Mouse (Mus musculus) midbrain, embryonic 11.5 days (tissue): ENCODE measurements around the gene Alcam. TPM values are rescaled to one million over a fixed set of nuclear protein-coding genes. Genes with fewer than 3 reads are reported as not detected.

ENCODE experiments used
- ATAC-seq: fragments of 200-750 bp; cut with Nextera tagmentation; 2 replicates; pipeline ENCODE4 v1.8.0; 2017; ENCODE audit warnings: moderate TSS enrichment, moderate library complexity; ENCODE audit not compliant: low FRiP score
- DNase-seq: peaks from one replicate; pipeline ENCODE4 v3.0.0; 2015; ENCODE audit warnings: low spot score; ENCODE audit errors: missing footprints
- H3K27ac ChIP-seq: fragments of 300-500 bp; sonication (generic); 2 replicates; pipeline ENCODE4 v1.5.1; 2014; ENCODE audit warnings: low read depth, low read length
- H3K27me3 ChIP-seq: fragments of 300-500 bp; sonication (generic); 2 replicates; pipeline ENCODE4 v1.6.1; 2014; ENCODE audit warnings: mild to moderate bottlenecking, low read length, moderate library complexity, mixed read lengths; ENCODE audit not compliant: control insufficient read depth, insufficient read depth
- H3K36me3 ChIP-seq: fragments of 300-500 bp; sonication (generic); 2 replicates; pipeline ENCODE4 v1.6.1; 2014; ENCODE audit warnings: mild to moderate bottlenecking, low read length, moderate library complexity, mixed read lengths; ENCODE audit not compliant: control insufficient read depth, insufficient read depth
- H3K4me1 ChIP-seq: fragments of 300-500 bp; sonication (generic); 2 replicates; pipeline ENCODE4 v1.6.1; 2014; ENCODE audit warnings: low read length; ENCODE audit not compliant: control insufficient read depth, insufficient read depth
- H3K4me2 ChIP-seq: fragments of 300-500 bp; sonication (generic); 2 replicates; pipeline ENCODE4 v1.6.1; 2014; ENCODE audit warnings: mild to moderate bottlenecking, moderate library complexity
- H3K4me3 ChIP-seq: fragments of 300-500 bp; sonication (generic); 2 replicates; pipeline ENCODE4 v1.5.1; 2014; ENCODE audit warnings: low read depth, low read length
- H3K9ac ChIP-seq: fragments of 300-500 bp; sonication (generic); 2 replicates; pipeline ENCODE4 v1.6.1; 2014; ENCODE audit warnings: low read length
- H3K9me3 ChIP-seq: fragments of 300-500 bp; sonication (generic); 2 replicates; pipeline ENCODE4 v1.6.1; 2016; ENCODE audit warnings: low read length; ENCODE audit not compliant: control insufficient read depth
- WGBS: fragments of 180-500 bp; shearing (Covaris S2); extraction: QIAGEN DNeasy Blood & Tissue Kit; methylation state at CpG from one replicate; pipeline ENCODE4 v1.1.7; 2014; 5-methylcytosine and 5-hydroxymethylcytosine counted together
- polyA plus RNA-seq: library from polyadenylated mRNA; unstranded; fragments of >200 nt; fragmentation: Nextera tagmentation; extraction: Ambion mirVana; gene quantifications from 2 replicates; pipeline ENCODE4 v1.2.1, GENCODE M21; 2014

The Alcam gene
- polyA plus RNA-seq, 1 experiment from 2014 or later, result 44.2 TPM

DNA sequence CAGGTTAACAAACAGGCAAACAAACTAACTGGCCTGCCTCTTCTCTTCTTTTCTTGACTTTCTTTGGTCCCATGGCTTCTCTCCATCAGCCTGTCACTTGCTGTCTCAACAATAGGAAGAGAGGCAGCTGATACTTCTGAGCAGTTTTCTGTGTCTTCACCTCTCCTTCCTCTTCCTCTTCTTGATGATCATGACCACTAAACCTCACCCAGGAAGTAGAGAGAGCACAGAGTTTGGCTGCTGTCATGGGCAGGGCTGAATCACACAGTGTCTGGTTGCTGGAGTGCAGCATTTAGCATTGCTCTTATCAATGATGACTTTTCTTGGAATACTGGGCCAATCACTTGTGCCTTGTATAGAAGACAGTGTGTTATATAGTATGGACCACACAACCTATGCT is 14.6 kb upstream of the Alcam start:
- Histone ChIP-seq H3K36me3 (no peaks in the 10 kb centered on the region), H3K27ac (no peak overlapping the region), H3K4me2 (no peak overlapping the region), H3K27me3 (no peaks in the 10 kb centered on the region), H3K9me3 (no peaks in the 10 kb centered on the region), H3K9ac (no peak overlapping the region), H3K4me3 (no peak overlapping the region), H3K4me1 (no peaks in the 10 kb centered on the region)
- ATAC-seq (no peak), DNase-seq (no peak)

DNA sequence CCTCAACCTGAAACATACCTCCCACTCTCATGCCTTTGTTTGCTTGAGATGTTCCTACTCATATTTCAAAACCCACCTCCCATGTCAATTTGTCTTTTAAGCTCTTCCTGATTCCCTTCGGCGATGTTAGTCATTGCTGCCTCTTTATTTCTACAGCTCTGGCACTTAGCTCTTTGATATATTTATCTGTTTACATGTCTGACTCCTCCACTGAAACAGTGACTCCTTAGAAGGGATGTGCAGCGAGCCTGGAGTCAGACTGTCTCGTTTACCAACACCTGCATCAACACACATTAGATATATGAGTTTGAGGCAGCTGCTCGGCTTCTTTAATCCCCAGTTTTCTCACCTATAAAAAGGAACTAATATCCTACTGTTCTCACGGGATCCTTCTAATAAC is 12.9 kb upstream of the Alcam start:
- Histone ChIP-seq H3K27ac (no peak overlapping the region), H3K36me3 (no peaks in the 10 kb centered on the region), H3K27me3 (no peaks in the 10 kb centered on the region), H3K9me3 (no peaks in the 10 kb centered on the region), H3K9ac (no peak overlapping the region), H3K4me1 (no peaks in the 10 kb centered on the region), H3K4me2 (no peak overlapping the region), H3K4me3 (no peak overlapping the region)
- DNase-seq (no peak), ATAC-seq (no peak)
- 86% methylated on average over 6 of the region's 6 CpGs for WGBS

DNA sequence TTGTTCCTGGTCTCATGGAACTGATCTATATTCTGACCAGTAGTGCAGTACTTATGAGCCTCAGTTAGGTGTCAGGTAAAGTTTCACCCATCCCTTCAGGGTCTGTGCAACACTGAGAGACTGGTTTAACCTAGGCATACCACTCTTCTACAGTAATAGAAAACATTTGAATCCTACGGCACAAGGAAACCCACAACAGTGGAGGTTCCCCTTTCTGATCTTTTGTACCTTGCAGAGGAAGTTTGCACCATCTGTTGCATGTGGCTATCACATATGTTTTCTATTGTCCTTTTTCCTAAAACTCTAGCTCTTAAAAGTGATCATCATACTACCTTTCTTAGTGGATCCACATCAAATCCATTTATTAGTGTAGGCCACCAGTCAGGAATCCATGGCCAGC is 10.7 kb upstream of the Alcam start:
- Histone ChIP-seq H3K4me2 (no peak overlapping the region), H3K9me3 (no peaks in the 10 kb centered on the region), H3K36me3 (no peaks in the 10 kb centered on the region), H3K4me3 (no peak overlapping the region), H3K27ac (no peak overlapping the region), H3K27me3 (no peaks in the 10 kb centered on the region), H3K4me1 (no peaks in the 10 kb centered on the region), H3K9ac (no peak overlapping the region)
- ATAC-seq (no peak), DNase-seq (no peak)
- 73% methylated on average over 1 of the region's 1 CpGs for WGBS

DNA sequence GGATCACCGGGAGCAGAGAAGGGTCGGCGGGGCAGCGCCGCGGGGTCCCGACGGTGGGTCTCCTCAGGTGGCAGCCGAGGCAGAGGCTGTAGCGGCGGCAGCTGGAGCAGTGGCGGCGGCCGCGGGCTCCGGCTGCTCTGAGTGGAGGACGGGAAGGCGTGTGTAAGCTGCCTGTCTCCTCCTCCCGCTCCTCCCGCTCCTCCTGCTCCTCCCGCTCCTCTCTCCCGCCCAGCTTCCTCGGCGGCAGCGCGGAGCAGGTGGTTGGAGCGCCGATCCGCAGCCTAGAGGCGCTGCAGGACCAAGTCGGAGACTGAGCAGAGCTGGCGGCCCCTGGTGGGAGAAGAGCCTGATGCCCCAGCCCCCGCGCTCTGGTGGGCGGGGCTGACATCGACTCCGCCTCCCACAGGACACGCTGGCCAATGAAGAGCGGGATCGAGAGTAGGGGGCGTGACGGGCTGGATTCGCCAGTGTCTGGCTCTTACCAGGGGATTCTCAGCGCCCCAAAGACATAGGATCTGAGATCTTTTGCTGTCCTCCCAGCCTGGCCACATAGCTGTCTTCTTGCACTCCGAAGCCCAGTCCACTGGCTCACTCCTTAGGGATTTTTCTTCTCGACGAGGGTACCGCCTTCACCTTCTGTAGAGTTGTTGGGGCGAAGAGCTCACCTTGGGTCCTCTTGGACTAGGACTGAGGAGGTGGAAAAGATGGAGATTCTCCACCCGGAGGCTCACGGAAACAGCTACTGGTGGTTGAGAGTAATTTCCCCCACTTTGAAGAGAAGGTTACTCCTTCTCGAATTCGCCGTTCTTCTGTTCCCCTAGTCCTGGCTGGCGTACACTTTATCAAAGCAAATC is 785 bp downstream of the Alcam start:
- no peak overlapping the region for H3K27ac ChIP-seq
- peaks cover 13% of the 10 kb centered on the region for H3K4me1 ChIP-seq
- WGBS, result under 1% methylated on average over 42 of the region's 55 CpGs
- H3K4me3 ChIP-seq, result peak overlapping the region; percentile 44
- no peaks in the 10 kb centered on the region for H3K9me3 ChIP-seq
- H3K4me2 ChIP-seq, result peak overlapping the region; percentile 79
- ATAC-seq, result peak; percentile 98
- peaks cover 15% of the 10 kb centered on the region for H3K27me3 ChIP-seq
- DNase-seq, result peak; percentile 100
- peak overlapping the region; percentile 52 for H3K9ac ChIP-seq
- H3K36me3 ChIP-seq, result no peaks in the 10 kb centered on the region

DNA sequence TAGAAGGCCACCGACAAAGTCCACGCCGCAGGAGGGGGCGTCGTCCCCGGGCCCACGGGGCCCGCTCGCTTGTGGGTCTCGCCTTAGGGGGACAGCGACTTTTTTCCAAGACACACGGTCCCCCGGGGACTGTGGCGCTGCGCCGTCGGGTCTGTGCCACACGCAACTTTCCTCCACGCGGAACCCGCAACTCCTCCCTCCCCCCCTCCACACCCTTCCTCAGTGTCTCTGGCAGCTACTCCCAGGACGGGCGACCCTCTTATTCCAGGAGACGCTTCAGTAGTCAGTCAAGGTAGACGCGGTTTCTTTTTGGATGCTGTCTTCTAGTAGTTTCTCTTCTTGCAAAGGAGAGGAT is 1.4 kb downstream of the Alcam start:
- Histone ChIP-seq H3K9ac (peak overlapping the region; percentile 52), H3K36me3 (no peaks in the 10 kb centered on the region), H3K27ac (no peak overlapping the region), H3K27me3 (peaks cover 15% of the 10 kb centered on the region), H3K9me3 (no peaks in the 10 kb centered on the region), H3K4me2 (peak overlapping the region; percentile 79), H3K4me3 (peak overlapping the region; percentile 44), H3K4me1 (peaks cover 13% of the 10 kb centered on the region)
- ATAC-seq, result peak; percentile 20
- peak; percentile 94 for DNase-seq
- WGBS, result under 1% methylated on average over 26 of the region's 26 CpGs

DNA sequence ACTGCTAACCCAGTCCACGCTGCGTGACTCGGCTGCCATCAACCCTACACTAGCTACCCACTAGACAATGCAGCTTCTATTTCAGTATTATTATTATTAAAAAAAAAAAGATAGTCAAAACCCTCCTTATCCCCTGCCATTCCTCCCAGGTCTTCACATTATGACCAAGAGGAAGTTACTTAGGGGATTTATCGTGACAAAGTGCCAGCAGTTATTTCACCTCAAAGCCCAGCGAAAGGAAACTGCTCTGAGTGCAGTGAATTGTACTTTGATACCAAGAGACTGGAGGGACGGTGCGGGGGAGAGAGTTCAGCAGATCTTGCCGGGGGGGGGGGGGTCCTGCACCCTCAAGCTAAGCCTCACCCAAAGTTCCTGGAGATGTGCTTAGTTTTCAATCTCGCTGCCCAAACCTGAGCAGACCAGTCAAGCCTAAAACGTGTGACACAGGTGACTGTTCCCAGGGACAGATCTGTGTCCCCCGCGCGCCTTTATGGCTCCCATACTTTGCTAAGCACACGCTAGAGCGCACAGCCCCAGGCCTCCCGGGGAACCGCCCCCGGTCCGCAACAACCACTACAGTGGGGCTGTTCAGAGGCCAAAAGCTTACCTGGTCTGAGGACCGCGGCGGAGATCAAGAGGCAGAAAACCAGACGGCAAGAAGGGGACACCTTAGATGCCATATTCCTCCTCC is 1.9 kb downstream of the Alcam start:
- Histone ChIP-seq H3K9me3 (no peaks in the 10 kb centered on the region), H3K9ac (peak overlapping the region; percentile 47), H3K4me3 (peak overlapping the region; percentile 44), H3K27ac (no peak overlapping the region), H3K36me3 (no peaks in the 10 kb centered on the region), H3K27me3 (peaks cover 15% of the 10 kb centered on the region), H3K4me2 (peak overlapping the region; percentile 79), H3K4me1 (peaks cover 13% of the 10 kb centered on the region)
- peak; percentile 92 for DNase-seq
- under 1% methylated on average over 23 of the region's 23 CpGs for WGBS
- ATAC-seq, result no peak

DNA sequence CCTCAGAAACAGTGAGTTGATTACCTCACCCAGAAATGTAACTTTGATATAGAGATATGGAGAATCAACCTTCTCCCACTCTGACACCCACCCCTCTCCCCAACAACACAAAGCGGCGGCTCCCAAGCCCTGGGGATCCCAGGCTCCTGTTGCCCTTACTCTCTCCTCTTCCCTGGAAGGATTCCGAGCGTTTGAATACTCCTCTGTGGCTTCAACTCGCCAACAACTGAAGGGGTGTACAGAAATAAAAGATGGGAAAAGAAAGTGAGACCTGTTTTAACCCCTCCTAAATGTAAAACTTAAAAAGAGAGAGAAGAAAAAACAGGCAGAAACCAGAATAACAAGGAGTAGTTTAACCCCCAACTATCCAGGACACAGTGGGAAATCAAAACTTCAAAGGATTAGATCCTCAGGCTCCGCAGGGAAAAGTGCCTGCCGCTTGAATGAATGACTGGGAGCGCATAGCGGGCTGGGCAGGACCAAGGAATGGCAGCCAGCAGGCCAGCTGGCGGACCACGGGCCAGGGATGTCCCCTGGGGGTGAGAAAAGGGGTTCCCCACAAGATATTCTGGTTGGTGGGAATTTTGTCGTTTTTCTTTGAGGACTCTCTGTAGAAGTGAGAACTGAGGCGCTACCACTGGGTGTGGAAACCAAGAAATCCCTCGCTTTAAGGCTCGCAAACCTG is 2.6 kb downstream of the Alcam start:
- peak overlapping the region; percentile 47 for H3K9ac ChIP-seq
- H3K27me3 ChIP-seq, result peaks cover 15% of the 10 kb centered on the region
- ATAC-seq (no peak), DNase-seq (peak; percentile 93)
- H3K4me2 ChIP-seq, result peak overlapping the region; percentile 79
- peak overlapping the region; percentile 44 for H3K4me3 ChIP-seq
- H3K9me3 ChIP-seq, result no peaks in the 10 kb centered on the region
- H3K27ac ChIP-seq, result no peak overlapping the region
- H3K36me3 ChIP-seq, result no peaks in the 10 kb centered on the region
- H3K4me1 ChIP-seq, result peaks cover 13% of the 10 kb centered on the region
- under 1% methylated on average over 15 of the region's 15 CpGs for WGBS

DNA sequence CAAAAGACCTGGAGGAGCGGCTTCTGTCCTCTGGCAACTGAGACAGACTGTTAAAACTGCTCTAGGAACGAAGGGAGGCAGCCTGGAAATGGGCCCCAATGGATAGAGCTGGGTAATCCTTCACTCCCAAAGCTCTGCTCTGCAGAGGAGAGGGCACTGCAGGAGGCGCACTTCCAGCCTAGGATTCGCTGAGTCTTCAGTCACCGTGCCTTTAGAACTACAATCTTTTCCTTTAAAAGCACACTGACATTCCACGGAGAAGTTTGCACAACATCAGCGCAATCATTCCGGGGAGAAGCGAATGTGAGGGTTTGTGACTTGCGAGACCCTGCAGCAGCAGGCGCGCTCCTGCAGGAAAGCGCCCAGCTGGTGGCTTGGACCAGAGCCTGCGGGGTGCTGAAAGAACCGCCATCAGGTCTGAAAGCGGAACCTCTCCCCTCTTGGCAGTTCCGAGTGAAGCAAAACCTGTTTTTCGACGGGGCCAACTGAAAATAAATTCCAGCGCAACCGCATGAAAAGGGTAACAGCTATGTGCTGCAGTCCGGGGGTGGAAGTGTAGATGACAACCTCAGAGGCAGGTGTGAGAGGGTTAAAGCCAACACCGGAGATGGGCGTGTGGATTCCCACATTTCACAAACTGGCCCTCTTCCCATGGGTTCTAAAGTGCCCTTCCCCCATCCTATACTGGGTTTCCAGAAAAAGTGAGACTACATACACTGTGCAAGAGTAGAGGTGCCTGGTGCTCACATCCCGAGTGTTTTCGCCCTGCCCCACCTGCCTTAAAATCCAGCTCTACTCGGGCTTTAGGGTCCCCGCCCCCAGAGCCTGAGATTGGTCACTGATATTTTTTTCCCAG is 3.4 kb downstream of the Alcam start:
- Histone ChIP-seq H3K9me3 (no peaks in the 10 kb centered on the region), H3K4me1 (peaks cover 13% of the 10 kb centered on the region), H3K9ac (peak overlapping the region; percentile 43), H3K4me2 (peak overlapping the region; percentile 79), H3K36me3 (no peaks in the 10 kb centered on the region), H3K27ac (no peak overlapping the region), H3K27me3 (peaks cover 15% of the 10 kb centered on the region), H3K4me3 (peak overlapping the region; percentile 44)
- peak; percentile 94 for DNase-seq
- no peak for ATAC-seq
- WGBS, result 0% methylated on average over 28 of the region's 28 CpGs
